Mouse (Mus musculus): ENCODE measurements around the gene Hunk. TPM values are rescaled to one million over a fixed set of nuclear protein-coding genes. Genes with fewer than 3 reads are reported as not detected.

Gene Hunk
- polyA plus RNA-seq (2017; shearing (Covaris generic)) = 0.17 TPM

GRCm38 (mm10) chr16:90385688-90386513 is at the start of gene Hunk:
Hunk (plus strand) TSS chr16:90386013.

Other genes starting within 250 kb of the Hunk start
- 2.0 TPM for gene Tiam1, start 242.2 kb upstream of the Hunk start, polyA plus RNA-seq (2017; shearing (Covaris generic))
- 110 TPM for gene Sod1, start 165.3 kb upstream of the Hunk start, polyA plus RNA-seq (2017; shearing (Covaris generic))
- 58.7 TPM for gene Scaf4, start 101.5 kb upstream of the Hunk start, polyA plus RNA-seq (2017; shearing (Covaris generic))

Data from naive thymus-derived CD4-positive, alpha-beta T cell, adult 5 months (primary cell).